Mouse (Mus musculus) retina, postnatal 7 days (tissue): ENCODE measurements around the gene Ssna1.

Experiments used
- DNase-seq: peaks from one replicate; pipeline ENCODE4 v3.0.0-alpha.2; 2012; ENCODE audit warnings: low read depth, low spot score

Ssna1 gene

DNA sequence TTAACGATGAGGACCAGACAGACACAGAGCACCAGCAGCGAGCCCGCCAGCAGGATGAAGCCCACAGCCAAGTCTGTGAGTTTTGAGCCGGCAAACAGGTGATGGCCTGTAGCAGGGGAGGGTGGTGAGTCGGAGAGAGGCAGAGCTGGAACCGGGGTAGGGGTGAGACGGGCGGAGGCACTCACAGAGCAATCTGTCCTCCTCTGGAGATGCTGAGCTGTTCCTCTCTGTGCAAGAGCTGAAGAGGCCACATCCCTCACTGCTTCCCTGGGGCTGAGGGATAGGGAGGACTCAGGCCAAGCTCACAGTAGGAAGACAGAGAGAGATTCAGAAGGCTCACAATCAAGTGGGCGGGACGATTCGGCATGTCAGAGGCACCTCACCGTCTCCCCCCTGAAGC, 41.2 kb downstream of the Ssna1 start:
- DNase-seq = no peak

DNA sequence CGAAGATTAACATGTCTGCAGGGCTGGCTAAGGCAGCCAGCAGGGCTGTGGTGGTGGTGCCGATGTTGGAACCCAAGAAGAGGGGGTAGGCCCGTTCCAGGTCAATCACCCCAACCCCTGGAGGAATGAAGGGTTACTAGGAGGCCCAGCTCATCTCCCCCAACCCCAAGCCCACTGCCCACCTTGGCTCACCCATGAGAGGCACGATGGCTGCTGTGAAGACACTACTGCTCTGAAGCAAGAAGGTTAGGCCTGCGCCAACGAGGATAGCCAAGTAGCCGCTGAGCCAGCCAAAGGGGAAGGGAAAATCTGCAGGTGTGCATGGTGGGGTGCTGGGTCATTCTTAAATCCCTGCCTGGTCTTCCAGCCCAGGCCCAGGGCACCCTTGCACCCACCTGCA, 41.7 kb downstream of the Ssna1 start:
- DNase-seq = no peak

DNA sequence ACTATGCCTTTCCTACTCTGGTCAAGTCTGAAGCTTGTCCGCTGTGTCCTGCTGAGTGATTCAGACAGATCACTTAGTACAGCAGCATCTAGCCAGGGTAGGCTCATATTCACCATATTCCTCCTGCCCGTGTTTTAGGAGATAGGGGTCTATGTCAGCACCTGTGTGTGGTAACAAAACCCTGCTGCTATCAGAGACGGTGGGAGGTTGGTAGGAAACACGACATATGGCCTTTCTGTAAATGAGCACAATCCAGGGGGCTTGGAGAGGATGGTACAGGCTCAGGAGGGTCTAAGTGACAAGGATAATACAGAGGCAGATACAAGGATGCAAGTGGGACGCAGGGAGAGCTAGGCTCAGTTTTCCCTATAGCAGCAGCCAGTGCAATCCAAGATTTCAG, 42.7 kb downstream of the Ssna1 start:
- DNase-seq = no peak

DNA sequence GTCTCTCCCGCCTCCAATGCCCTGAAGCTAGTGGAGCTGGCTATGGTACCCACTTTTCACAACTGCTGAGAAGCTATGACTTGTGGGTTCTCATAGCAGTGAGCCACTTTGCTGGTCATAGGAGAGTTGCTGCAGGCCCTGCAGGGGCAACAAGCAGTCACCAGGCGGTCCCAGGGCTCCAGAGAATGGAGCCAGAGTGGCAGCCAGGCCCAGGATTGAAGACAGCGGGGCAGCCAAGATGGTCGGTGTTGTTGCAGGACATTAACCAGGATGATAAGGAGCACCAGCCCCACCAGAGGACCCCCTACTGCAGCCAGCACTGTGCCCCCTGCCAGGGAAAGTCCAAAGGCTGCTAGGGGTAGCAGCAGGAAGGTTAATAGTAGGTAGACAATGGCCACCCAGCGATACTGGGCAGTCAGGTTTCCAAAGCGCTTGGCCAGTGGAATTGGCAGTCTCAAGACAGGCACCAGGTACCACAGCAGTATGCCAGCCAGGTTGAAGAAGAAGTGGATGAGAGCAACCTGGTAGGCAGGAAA, 43.2 kb downstream of the Ssna1 start:
- no peak for DNase-seq

DNA sequence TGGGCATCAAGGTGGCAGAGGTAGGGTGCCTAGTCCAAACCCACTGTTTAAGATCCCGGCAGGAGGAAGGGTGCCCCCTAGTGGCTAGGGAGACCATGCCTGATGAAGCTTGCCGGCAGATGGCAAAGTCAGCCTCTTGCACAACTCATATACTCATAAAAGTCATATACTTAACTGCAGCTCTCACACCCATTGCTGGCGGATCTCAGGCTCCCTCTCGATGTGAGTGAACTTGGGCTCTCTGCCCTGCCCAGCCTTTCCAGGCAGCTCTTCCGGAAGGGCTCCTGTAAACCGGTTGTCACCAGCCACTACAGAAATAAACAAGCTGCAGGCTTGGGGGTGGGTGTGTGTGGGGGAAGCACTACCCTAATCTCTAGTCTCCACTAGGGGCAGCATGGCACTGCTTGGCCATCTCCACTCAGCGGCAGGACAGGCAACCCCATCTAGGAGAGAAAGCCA, 43.8 kb downstream of the Ssna1 start:
- peak; percentile 81 for DNase-seq

DNA sequence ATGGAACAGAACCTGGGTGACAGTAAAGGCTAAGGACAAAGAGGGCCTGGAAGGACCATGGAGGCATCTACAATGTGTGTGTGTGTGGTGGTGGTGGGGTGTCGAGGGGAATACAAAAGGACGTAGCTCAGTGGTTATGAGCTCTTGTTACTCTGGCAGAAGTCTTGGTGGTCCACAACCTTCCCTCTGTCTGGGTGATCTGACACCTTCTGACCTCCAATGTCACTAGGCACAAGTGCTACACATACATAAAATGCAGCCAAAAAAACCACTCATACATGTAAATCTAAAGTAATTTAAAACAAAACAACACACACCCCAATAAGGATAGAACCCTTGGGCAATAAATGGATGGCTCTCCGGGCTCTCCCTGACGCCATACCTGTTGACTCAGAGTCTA, 44.8 kb downstream of the Ssna1 start:
- no peak for DNase-seq

DNA sequence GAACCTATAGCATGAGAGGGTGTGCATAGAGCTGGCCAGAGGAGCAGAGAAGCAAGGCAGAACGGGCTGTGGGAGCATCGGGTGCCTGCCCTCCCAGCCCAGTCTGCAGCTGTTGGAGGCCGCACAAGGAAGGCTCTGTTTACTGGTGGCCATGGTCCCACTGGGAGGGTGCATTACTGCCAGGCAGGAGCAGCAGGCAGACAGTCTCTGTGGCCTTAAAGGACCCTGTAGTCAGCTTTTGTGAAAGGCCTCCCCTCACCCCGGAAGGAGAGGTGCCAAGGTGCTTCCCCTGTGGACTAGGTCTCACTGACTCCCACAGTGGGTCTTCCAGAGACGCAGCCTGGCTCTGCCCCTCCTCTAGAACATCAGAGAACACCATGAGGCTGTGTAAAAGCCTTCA, 45.4 kb downstream of the Ssna1 start:
- no peak for DNase-seq

DNA sequence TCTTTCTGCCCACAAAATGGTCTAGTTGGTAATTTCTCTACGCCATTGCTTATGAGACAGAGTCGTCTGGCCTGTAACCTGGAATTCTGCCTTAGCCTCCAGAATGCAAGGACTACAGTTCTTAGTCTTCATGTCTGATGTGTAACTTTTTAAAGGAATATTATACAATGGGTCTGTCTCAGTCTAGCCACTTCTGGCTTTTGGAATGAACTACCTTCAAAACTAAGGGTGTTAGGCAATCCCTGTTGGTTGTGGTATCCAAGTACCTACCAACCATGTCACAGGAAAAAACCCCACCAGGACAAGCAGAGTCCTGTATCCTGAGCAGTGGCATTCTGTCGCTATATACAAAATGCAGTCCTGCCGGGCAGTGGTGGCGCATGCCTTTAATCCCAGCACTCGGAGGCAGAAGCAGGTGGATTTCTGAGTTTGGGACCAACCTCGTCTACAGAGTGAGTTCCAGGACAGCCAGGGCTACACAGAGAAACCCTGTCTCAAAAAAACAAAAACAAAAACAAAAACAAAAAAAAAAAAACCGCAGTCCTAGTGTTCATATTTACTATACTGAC, 46.3 kb downstream of the Ssna1 start:
- no peak for DNase-seq

DNA sequence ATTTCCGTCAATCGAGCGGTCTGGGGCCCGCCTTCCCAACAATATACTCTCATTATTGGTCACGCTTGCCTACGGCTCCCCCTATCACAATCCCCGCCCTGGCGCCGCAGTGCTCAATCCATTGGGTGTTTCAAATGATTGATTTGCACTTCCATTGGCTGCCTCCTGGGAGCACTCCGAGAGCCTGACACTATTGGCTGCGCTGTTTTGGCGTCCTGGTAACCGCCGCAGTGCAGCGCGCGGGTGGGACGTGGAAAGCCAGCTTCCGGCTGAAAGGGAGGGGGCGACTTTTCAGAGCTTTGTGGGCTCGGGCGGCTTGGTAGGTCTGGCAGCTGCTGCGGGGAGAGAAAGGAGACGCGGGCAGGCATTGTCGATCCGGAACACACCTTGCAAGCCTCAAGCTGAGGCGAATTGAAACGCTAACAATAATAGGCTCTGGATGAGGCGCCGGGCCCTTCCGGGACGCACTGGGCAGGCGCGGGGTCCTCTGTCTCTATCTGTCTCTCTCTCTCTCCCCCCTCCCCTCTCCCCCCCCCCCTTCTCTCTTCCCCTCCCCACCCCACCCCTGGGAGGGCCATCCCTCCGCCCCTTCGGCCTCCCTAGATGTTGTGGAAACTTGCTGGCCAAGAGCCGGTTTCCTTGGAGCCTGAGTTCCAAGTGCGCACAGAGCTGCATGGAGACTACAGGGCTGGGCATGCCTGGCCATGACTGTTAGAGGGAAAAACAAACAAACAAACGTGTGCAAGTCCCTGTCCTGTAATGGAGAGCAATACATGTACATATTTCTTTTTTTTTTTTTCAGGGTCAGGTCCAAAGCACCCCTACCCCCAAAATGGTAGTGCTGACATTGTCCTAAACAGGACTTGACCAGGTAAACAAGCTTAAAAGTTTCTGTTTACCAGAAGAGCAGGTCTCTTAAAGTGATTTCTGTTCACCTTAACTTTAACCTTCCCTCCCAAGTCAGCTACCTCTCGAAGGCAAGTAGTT, 47.2 kb downstream of the Ssna1 start:
- DNase-seq = peak; percentile 98

DNA sequence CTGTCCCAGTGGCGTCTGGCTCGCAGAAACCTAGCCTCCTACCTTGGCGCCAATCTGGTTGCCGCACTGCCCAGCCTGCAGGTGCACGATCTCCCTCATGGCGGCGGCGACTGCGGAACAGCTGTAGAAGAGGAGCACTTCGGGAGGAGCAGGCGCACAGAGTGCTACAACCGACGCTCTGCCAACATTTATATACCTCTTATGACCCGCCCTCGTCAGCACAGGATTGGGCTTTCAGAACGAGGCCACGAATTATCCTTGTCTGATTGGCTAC, 47.8 kb downstream of the Ssna1 start, which contains the start of gene Tubb4b:
Gene Tubb4b, minus strand, starts transcription at position 211 of the 274 bp plus-strand sequence.
- no peak for DNase-seq

DNA sequence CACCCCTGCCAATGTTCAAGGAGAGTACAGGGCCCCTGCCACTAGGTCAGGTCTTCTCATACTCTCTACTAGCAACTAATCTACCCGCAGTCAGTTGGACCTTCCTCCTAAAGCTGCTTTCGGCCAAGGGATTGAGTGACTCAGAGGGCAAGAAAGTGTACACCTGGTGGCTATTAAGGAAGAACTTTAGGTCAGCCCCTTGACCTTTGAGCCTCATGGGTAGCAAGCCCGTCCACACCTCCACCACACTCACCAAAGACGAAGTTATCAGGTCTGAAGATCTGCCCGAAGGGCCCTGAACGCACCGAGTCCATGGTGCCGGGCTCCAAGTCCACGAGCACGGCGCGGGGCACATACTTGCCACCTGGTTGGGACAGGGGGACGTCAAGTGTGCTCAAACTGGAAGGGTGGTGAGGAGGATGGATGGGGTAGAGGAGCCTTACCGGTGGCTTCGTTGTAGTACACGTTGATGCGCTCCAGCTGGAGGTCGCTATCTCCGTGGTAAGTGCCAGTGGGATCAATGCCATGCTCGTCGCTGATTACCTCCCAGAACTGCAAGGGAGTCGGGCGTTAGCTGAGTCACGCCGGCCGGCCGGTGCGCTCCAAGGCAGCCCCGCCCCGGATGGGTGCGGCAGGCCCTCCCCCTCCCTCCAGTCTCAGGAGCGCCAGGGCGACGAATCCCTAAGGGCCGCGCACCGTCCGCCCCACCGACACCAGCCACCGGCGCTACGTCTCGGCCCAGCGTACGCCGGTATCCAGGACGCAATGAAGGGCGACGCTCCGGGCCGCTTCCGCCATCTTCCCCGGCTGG, 48.4 kb downstream of the Ssna1 start:
- no peak for DNase-seq

DNA sequence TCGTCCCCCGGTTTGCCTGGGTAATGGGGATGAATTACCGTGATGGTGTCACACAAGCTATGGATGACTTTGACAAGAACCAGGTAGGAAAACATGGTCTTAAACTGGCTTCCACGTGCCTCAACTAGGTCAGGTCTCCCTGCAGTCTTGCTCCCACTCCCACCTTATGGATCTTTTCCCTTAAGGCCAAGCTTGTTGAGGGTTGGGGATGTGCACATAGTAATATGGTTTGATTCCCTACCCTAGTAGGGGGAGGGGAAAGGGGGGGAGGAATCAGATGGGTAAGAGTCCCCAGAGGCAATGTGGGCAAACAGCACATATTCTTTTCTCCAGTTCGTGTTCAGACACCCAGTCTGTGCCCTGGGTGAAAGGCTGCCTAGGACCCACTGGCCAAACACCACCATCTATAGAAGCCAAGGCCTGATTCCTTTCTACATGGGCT, 50.9 kb downstream of the Ssna1 start:
- no peak for DNase-seq
